Mouse (Mus musculus) heart, adult 11 months (tissue): ENCODE results near the gene Gm17662.

ENCODE experiments used
- DNase-seq: peaks from one replicate; pipeline ENCODE4 v3.0.0; 2022

Gene Gm17662

GRCm38 (mm10) chr4:104857029-104857428, at the start of gene Gm17662:
Gene Gm17662, plus strand, starts transcription at chr4:104857329.
- no peak for DNase-seq

- no peak for DNase-seq
Measured at GRCm38 (mm10) chr4:104810710-104811286, 46.3 kb upstream of the Gm17662 start.

- DNase-seq: no peak
Measured at GRCm38 (mm10) chr4:104813617-104814016, 43.5 kb upstream of the Gm17662 start.

GRCm38 (mm10) chr4:104816519-104817232, 40.5 kb upstream of the Gm17662 start:
- peak; percentile 24 for DNase-seq

- peak; percentile 51 for DNase-seq
Measured at GRCm38 (mm10) chr4:104817509-104817908, 39.6 kb upstream of the Gm17662 start.

GRCm38 (mm10) chr4:104818986-104819385, 38.1 kb upstream of the Gm17662 start:
- DNase-seq: peak; percentile 64

GRCm38 (mm10) chr4:104819891-104820290, 37.2 kb upstream of the Gm17662 start:
- peak; percentile 64 for DNase-seq

GRCm38 (mm10) chr4:104823597-104824101, 33.5 kb upstream of the Gm17662 start:
- DNase-seq: peak; percentile 66

- DNase-seq: peak; percentile 11
Measured at GRCm38 (mm10) chr4:104824381-104825077, 32.6 kb upstream of the Gm17662 start.

- peak; percentile 62 for DNase-seq
Measured at GRCm38 (mm10) chr4:104828939-104829338, 28.2 kb upstream of the Gm17662 start.

GRCm38 (mm10) chr4:104835096-104835495, 22.0 kb upstream of the Gm17662 start:
- DNase-seq: peak; percentile 9

GRCm38 (mm10) chr4:104838342-104838741, 18.8 kb upstream of the Gm17662 start:
- DNase-seq: peak; percentile 22

GRCm38 (mm10) chr4:104842204-104842603, 14.9 kb upstream of the Gm17662 start:
- peak; percentile 31 for DNase-seq

- peak; percentile 54 for DNase-seq
Measured at GRCm38 (mm10) chr4:104843546-104843945, 13.6 kb upstream of the Gm17662 start.

- no peak for DNase-seq
Measured at GRCm38 (mm10) chr4:104855216-104855615, 1.9 kb upstream of the Gm17662 start.

- DNase-seq: peak; percentile 19
Measured at GRCm38 (mm10) chr4:104857823-104858222, 694 bp downstream of the Gm17662 start.

- DNase-seq: peak; percentile 30
Measured at GRCm38 (mm10) chr4:104861241-104861640, 4.1 kb downstream of the Gm17662 start.

- no peak for DNase-seq
Measured at GRCm38 (mm10) chr4:104864397-104864796, 7.3 kb downstream of the Gm17662 start.

GRCm38 (mm10) chr4:104869581-104869980, 12.5 kb downstream of the Gm17662 start:
- DNase-seq: peak; percentile 43

GRCm38 (mm10) chr4:104870196-104870595, 13.1 kb downstream of the Gm17662 start:
- DNase-seq: peak; percentile 82

- DNase-seq: peak; percentile 30
Measured at GRCm38 (mm10) chr4:104875832-104876231, 18.7 kb downstream of the Gm17662 start.

GRCm38 (mm10) chr4:104876323-104876722, 19.2 kb downstream of the Gm17662 start, which contains the start of gene C8a:
Gene C8a, minus strand, starts transcription at chr4:104876398.
- DNase-seq: peak; percentile 30

- DNase-seq: peak; percentile 80
Measured at GRCm38 (mm10) chr4:104887486-104887885, 30.4 kb downstream of the Gm17662 start.
